Mouse (Mus musculus) spleen, adult 2 months (tissue): ENCODE data around the gene Slc30a5.

Source experiments
- CTCF ChIP-seq: fragments of 200-500 bp; IDR thresholded peaks from 2 replicates; pipeline ENCODE4 v1.5.1; 2011; ENCODE audit warnings: mild to moderate bottlenecking, inconsistent platforms; ENCODE audit not compliant: insufficient read depth, insufficient read length, insufficient replicate concordance; ENCODE audit errors: extremely low read depth
- POLR2A ChIP-seq: fragments of 200-500 bp; IDR thresholded peaks from 2 replicates; pipeline ENCODE4 v1.6.1; 2011; ENCODE audit warnings: low read depth, low read length, inconsistent platforms

DNA sequence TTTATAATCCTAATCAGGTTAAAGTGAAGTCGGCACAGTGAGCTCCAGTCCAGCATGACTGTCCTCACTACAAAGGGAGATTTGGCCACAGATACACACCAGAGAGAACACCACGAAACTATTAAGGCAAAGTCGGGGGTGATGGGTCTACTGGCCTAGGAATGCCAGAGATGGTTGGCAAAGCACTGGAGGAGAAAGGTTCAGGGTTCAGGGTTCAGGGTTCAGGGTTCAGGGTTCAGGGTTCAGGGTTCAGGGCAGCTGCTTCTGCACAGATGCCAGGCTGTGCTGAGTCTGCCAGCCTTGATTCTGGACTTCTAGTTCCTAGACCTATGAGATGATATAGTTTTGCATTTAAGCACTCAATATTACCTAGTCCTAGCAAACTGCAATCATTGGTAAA is 46.6 kb upstream of the Slc30a5 start:
- TF ChIP-seq CTCF (no peak), POLR2A (no peak)
